Mouse (Mus musculus) CH12.LX (cell line): ENCODE measurements around the gene Itih4.

Experiments
- CTCF ChIP-seq, 2 experiments: IDR thresholded peaks in 1 of 2; conservative IDR thresholded peaks in 1 of 2; 2 replicates each; pipeline ENCODE4 v1.5.1; 2011 to 2012; ENCODE audit warnings: low read depth in 2 of 2, low read length in 2 of 2, improper control_type of control experiment in 1 of 2, inconsistent platforms in 1 of 2, mild to moderate bottlenecking in 1 of 2, moderate library complexity in 1 of 2
- E2F4 ChIP-seq: IDR thresholded peaks from 2 replicates; pipeline ENCODE4 v1.6.1; 2011; ENCODE audit warnings: low read depth, low read length, improper control_type of control experiment; ENCODE audit not compliant: insufficient replicate concordance
- EP300 ChIP-seq: IDR thresholded peaks from 2 replicates; pipeline ENCODE4 v1.6.1; 2011; ENCODE audit warnings: low read length, improper control_type of control experiment
- MAZ ChIP-seq: IDR thresholded peaks from 2 replicates; pipeline ENCODE4 v1.6.1; 2012; ENCODE audit warnings: low read depth, mild to moderate bottlenecking, inconsistent platforms, low read length, improper control_type of control experiment, moderate library complexity
- POLR2A ChIP-seq: IDR thresholded peaks from 2 replicates; pipeline ENCODE4 v1.6.1; 2011; ENCODE audit warnings: low read depth, mild to moderate bottlenecking, improper control_type of control experiment, low read length

GRCm38 (mm10) chr14:30903036-30903435 lies 16.8 kb downstream of the Itih4 start:
- TF ChIP-seq CTCF (conservative IDR thresholded peaks at IDR 0.05 in 1 of 2, IDR thresholded peaks at IDR 0.05 in 1 of 2; ENCODE audit: low read depth in 2 of 2, low read length in 2 of 2) (no peak), E2F4 (no peak), EP300 (no peak), MAZ (no peak), POLR2A (no peak)
